Mouse (Mus musculus) left cerebral cortex, adult 6 months (tissue): ENCODE results near the gene 3110040N11Rik. TPM values are rescaled to one million over a fixed set of nuclear protein-coding genes. Genes with fewer than 3 reads are reported as not detected.

Experiments
- long read RNA-seq, 2 experiments: library from polyadenylated mRNA; unstranded; transcript quantifications; one replicate each; pipeline ENCODE4 v2.0.0; 2019 to 2020
- polyA plus RNA-seq: library from polyadenylated mRNA; unstranded; fragments of <200 nt; fragmentation: Nextera tagmentation; gene quantifications from 2 replicates; pipeline ENCODE4 v1.2.3, GENCODE M21; 2021

Gene 3110040N11Rik
- 50.3 and 62.5 TPM in 2 replicates for polyA plus RNA-seq
- long read RNA-seq, experiment 1, partial matches to known transcripts, result 3 of 20 reads
- long read RNA-seq, experiment 1, other reads (novel, unspliced or antisense), result 14 of 20 reads
- long read RNA-seq, experiment 2, transcript 3110040N11Rik-201 (5 exons, 887 nt), result major isoform, 8 of 46 reads
- long read RNA-seq, experiment 2, partial matches to known transcripts, result 5 of 46 reads
- long read RNA-seq, experiment 2, other reads (novel, unspliced or antisense), result 32 of 46 reads

DNA sequence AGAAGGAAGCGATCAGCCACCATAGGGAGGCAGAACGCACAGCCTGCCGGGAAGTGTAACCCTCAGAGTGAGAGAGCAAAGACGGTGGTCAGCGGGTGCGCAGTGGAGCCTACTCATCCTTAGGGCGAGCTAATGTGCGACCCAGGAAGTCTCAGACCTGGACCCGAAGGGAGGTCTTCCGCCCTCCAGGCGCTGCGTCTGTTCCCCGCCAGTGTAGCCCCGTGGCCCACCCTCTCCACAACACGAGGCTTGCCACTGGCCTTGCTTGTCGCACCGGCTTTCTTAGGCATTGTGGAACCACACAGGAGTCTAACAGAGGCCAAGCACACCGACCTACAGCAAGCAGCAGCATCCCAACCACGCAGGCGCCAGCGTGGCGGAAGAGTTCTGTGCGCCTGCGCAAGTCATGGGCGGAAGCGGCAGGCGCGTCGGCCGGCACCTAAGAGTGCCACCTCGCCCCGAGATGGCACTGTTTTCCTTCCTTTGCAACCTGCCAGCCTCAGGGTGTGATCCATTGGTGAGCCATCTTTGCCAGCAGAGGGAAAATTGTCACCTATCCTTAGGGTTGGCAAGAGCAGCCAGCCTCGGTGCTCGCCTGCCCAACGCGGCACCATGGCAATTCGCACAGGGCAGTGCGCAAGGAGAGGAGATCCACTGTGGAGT lies at the start of gene 3110040N11Rik:
Gene 3110040N11Rik, minus strand, starts transcription at position 384 of the 663 bp plus-strand sequence.

DNA sequence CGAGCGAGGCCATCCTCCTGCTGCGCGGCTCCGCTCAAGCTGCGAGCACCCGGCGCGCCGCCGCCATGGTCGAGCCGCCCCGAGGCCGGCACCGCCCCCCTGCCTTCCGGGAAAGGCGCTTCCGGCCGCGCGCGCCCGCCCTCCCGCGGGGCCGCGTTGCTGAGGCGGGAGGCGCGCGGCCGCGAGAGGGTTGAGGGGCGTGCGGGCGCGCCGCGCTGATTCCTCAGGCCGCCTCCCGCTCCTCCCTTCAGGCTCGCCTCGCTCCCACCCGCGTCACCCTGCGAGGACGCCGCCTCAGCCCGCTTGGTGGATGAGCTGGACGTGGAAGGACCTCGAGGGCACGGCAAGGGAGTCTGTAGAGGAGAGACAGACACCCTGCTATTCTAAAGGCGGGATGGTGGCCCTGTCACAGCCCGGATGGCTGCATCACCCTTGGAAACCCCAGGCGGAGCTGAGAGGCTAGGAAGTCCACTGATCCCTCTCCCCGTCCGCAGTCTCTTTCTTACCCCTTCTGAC lies 40.2 kb upstream of the 3110040N11Rik start, which contains the start of gene Btbd1:
Gene Btbd1, minus strand, starts transcription at position 53 of the 516 bp plus-strand sequence.

DNA sequence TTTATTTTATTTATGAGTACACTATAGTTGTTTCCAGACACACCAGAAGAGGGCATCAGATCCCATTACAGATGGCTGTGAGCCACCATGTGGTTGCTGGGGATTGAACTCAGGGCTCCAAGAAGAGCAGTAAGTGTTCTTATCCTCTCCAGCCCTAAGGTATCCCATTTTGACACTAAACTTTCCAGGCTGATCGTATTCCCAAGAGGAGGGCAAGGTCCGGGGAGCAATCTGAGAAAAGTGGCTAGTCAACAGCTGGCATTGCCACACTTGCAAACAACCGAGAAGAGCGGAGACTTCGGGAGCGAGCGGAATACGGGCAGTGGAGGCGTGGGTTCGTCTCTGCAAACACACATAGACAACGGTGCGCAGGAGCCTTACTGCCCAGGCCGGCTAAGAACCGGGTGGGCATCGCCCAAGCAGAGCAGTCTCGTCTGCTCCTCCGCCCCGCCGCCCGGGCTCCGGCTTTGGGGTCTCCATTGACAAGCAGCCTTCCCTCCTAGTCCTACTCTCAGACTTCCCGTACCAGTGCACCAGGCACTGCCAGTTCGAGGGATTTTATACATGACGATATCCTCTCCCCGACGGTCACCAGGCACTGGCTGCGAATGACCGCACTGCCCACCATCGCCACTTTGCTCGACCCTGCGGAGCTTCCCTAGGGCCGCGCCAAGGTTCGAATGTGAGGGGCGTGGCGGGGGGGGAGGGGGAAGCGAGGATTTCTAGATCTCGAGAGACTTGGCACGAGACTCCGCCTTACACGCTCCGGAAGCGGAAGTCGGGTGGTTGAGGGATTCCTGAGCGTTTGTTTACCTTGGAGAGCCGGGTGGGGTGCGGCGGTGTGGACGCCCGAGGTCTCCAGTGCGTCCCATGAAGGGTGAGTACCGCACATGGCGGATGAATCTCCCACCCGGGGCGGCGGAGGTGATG lies 26.8 kb downstream of the 3110040N11Rik start, which contains the start of gene Ramac:
Gene Ramac, plus strand, starts transcription at position 746 of the 930 bp plus-strand sequence.

Other genes with a start within 250 kb of the 3110040N11Rik start
- 0.10 and 0.27 TPM in 2 replicates for gene Fsd2, start 222.5 kb downstream of the 3110040N11Rik start, polyA plus RNA-seq
- gene Whamm, start 218.2 kb downstream of the 3110040N11Rik start, polyA plus RNA-seq, result 2.3 and 5.4 TPM in 2 replicates
- gene Homer2, start 82.0 kb downstream of the 3110040N11Rik start, polyA plus RNA-seq, result 21.8 and 51.4 TPM in 2 replicates
- gene Ramac, start 26.6 kb downstream of the 3110040N11Rik start, polyA plus RNA-seq, result 186 and 227 TPM in 2 replicates
- 21.7 and 101 TPM in 2 replicates for gene Btbd1, start 40.0 kb upstream of the 3110040N11Rik start, polyA plus RNA-seq
- gene Gm10160, start 66.3 kb upstream of the 3110040N11Rik start, polyA plus RNA-seq, result not detected in 2 replicates
- gene Tm6sf1, start 69.5 kb upstream of the 3110040N11Rik start, polyA plus RNA-seq, result 3.2 and 17.3 TPM in 2 replicates
- 14.0 and 29.8 TPM in 2 replicates for gene Hdgfl3, start 145.0 kb upstream of the 3110040N11Rik start, polyA plus RNA-seq
- gene Bnc1, start 202.8 kb upstream of the 3110040N11Rik start, polyA plus RNA-seq, result not detected in 2 replicates